Mouse (Mus musculus) lung, postnatal 25 days (tissue): Measurements from ENCODE around the gene Immp2l.
"Not testable (repeated sequence)": the region's sequence is repeated elsewhere in the genome, so short reads cannot be mapped to it uniquely, and the experiment has no call there.

Experiments used
- DNase-seq: peaks from one replicate; pipeline ENCODE4 v3.0.0; 2022; ENCODE audit warnings: low spot score

Immp2l gene

GRCm38 (mm10) chr12:41851896-41852470 is 828.1 kb downstream of the Immp2l start:
- no peak for DNase-seq

DNA sequence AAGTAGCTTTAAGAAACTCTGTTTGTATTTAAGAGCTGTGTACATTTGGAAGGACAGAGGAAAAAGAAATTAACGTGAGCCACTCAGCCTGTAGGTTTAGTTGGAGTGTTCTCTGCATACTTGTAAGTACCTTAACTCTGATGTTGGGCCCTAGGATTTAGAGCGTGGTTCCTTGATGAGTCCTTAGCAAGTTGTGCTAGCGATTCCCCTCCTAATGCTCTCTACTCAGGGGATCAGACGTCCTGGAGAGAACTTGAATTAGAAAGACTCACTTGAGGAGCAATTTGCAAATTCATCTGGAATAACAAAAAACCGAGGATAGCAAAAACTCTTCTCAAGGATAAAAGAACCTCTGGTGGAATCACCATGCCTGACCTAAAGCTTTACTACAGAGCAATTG is 835.8 kb downstream of the Immp2l start:
- DNase-seq, result not testable (repeated sequence)

DNA sequence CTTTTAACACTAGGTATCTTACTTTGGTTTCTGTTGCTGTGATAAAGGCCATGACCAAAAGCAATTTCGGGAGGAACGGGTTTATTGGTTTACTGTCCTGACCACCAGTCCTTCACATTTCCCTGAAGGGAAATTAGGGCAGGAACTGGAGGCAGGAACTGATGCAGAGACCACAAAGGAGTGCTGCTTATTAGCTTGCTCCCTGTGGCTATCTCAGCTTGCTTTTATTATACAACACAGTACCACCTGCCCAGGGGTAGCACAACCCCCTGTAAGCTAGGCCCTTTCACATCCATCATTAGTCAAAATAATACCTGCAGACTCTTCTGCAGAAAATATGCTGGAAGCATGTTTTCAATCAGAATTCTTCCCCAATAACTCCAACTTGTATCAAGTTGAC is 844.4 kb downstream of the Immp2l start:
- DNase-seq, result no peak

GRCm38 (mm10) chr12:41874015-41874414 is 850.1 kb downstream of the Immp2l start:
- DNase-seq, result no peak

GRCm38 (mm10) chr12:41877292-41877959 is 853.5 kb downstream of the Immp2l start:
- DNase-seq, result no peak

GRCm38 (mm10) chr12:41878493-41878892 is 854.6 kb downstream of the Immp2l start:
- peak; percentile 1 for DNase-seq

- no peak for DNase-seq
Measured at GRCm38 (mm10) chr12:41878972-41879371, 855.1 kb downstream of the Immp2l start.

DNA sequence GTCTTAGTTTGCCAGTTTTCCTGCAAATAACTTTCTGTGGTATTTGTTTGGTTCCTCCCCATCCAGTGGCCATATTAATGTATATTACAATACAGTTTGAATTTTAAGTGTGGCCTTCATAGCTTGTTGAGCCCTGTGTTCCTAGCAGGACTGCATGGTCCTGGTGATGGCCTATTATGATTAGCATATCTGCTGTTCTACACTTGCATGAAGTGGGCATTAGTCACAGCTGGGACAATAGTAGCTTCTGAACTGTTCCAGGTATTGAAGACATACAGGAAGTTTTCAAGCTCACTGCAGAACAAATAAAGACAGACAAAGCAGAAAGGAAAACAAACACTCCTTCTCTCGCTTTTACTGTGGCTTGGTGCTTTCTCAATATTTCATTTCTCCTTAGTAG is 855.5 kb downstream of the Immp2l start:
- DNase-seq, result no peak

- DNase-seq, result no peak
Measured at GRCm38 (mm10) chr12:41880833-41881232, 856.9 kb downstream of the Immp2l start.

- no peak for DNase-seq
Measured at GRCm38 (mm10) chr12:41908011-41908410, 884.1 kb downstream of the Immp2l start.

GRCm38 (mm10) chr12:41911626-41912025 is 887.7 kb downstream of the Immp2l start:
- no peak for DNase-seq

GRCm38 (mm10) chr12:41937751-41938150 is 913.9 kb downstream of the Immp2l start:
- no peak for DNase-seq

DNA sequence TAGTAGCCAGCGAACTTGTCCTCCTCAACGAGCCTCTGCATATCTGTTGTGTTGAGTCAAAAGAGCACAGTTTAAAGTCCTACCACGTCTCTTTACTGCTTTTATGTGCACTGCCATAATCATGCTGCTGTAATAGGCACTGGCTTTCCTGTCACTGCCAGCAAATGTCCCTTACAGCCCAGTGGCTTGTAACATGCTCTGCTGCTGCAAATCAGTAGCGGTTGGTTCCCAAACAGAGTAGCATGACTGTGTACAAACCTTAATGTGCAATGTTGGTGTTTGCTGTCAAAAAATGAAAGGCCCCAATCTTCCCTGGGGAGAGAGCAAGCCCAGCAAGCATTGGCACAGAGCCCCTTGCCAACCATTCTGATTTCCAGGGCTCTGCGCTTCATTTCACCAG is 918.0 kb downstream of the Immp2l start:
- no peak for DNase-seq

- no peak for DNase-seq
Measured at GRCm38 (mm10) chr12:41944079-41944672, 920.3 kb downstream of the Immp2l start.

DNA sequence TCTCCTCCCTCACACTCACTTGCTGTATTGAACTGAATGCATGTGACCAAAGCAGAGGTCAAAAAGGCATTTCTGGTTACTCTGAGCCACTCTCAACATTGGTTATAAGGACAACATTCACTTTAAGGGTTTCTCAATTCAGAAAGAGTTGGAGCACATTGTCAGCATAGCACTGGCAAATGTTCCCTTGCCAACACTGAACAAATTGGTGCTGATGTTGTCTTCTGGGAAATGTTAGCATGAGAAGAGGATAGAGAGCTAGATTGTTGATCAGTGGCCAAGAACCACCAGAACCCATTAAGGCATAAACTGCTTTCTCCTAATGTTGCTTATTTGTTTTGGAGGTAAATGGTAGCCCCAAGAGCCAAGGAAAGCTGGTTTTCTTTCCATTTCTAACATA is 922.6 kb downstream of the Immp2l start:
- no peak for DNase-seq

DNA sequence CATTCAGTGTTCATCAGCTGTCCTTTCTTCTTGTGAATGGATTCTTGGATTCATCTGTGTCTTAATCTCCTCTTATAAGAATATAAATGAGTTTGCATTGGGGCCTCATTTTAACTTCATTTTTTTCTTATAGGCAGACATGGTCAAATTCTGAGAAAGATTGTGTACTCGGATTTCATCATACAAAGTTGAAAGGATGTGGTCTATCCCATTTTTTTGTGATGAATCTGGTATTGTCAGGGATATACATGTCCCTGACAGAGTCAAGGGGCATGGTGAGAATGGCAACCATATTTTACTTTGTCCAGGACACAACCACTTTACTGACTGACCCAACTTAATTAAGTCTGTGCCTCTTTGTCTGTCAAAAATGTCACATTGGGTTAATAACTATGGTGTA is 925.5 kb downstream of the Immp2l start:
- DNase-seq, result no peak

DNA sequence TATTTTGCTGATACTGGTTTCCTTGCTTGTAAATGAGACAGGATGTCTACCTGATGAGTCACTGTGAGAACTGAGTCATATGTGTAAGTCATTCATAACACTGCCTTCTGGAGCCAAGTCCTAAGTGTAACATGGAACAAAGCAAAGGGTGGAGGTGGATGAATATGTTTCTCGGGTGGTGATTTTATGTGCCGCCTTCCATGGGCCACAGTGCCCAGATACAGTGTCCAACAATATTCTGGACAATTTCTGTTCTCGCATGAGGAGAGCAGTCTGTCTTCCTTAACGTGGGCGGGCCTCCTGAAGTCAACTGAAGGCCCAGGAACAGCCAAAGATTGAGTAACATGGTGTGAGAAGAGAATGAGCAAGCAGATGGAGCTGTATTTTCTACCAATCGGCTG is 926.0 kb downstream of the Immp2l start:
- DNase-seq, result peak; percentile 5

- peak; percentile 2 for DNase-seq
Measured at GRCm38 (mm10) chr12:41950726-41951125, 926.8 kb downstream of the Immp2l start.

GRCm38 (mm10) chr12:41961038-41961437 is 937.1 kb downstream of the Immp2l start:
- no peak for DNase-seq

- DNase-seq, result no peak
Measured at GRCm38 (mm10) chr12:41991408-41991807, 967.5 kb downstream of the Immp2l start.
